Mouse (Mus musculus): ENCODE data around the gene Nfya. TPM values are rescaled to one million over a fixed set of nuclear protein-coding genes. Genes with fewer than 3 reads are reported as not detected.

The Nfya gene
- total and polyA plus RNA-seq, 3 experiments: 14.7 to 33.1 (median 21.2) TPM

DNA sequence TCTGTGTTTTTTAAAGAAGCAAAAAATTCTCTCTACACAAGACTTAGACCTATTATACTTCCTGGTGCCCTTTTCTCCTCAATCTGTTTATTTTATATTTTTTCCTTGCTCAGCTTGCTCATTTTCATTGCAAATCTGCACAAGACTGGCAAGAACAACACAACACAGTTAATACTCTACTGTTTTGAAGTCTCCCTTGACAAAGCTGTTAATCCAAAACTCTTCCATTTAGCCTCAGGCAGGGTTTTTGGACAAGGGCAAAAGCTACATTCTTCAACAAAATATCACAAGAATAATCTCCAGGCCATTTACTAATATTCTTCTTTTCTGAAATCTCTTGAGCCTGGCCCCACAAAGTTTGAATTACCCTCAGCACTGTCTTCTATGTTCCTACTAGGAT is 38.1 kb downstream of the Nfya start:
- TF ChIP-seq POLR2A (IDR thresholded peaks at IDR 0.05; ENCODE audit: insufficient read depth, low read depth, low read length) (no peak), EP300 (IDR thresholded peaks at IDR 0.05; ENCODE audit: insufficient read depth, low read depth, low read length) (no peak), CTCF (IDR thresholded peaks at IDR 0.05) (no peak)
- Histone ChIP-seq H3K27ac (no peak overlapping the region), H3K4me1 (ENCODE audit: control insufficient read depth, insufficient read depth, low read length) (no peaks in the 10 kb centered on the region), H3K9ac (ENCODE audit: low read depth, low read length) (no peak overlapping the region), H3K36me3 (ENCODE audit: control insufficient read depth, insufficient read depth, low read length) (no peaks in the 10 kb centered on the region), H3K4me3 (no peak overlapping the region), H3K27me3 (ENCODE audit: control insufficient read depth, insufficient read depth, low read length) (no peaks in the 10 kb centered on the region), H3K79me2 (replicated peaks; ENCODE audit: control insufficient read depth, insufficient read depth, low read length) (no peaks in the 10 kb centered on the region)
- intact Hi-C loops (cut with DNase I): no loop called here
- no peak for DNase-seq

DNA sequence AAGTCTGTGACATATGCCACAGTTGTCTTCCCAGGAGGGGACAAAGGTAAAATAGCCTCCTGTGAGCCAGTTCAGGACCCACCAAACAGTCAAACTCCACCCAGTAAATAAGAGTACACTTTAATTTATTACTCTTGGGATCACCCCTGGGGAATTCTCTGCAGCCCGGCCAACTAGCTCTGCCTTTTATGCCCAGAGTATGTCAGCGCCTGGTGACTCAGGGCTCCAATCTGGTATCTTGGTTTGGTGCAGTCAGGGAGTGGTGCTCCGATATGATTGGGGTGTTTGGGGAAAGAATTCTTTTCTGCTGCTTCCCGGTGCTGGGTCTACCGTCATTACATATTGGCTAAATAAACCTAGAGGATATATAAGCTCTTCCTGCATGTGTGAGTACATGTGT is 42.9 kb downstream of the Nfya start:
- Histone ChIP-seq H3K4me1 (ENCODE audit: control insufficient read depth, insufficient read depth, low read length) (no peaks in the 10 kb centered on the region), H3K27ac (no peak overlapping the region), H3K4me3 (no peak overlapping the region), H3K36me3 (ENCODE audit: control insufficient read depth, insufficient read depth, low read length) (no peaks in the 10 kb centered on the region), H3K9ac (ENCODE audit: low read depth, low read length) (no peak overlapping the region), H3K79me2 (replicated peaks; ENCODE audit: control insufficient read depth, insufficient read depth, low read length) (no peaks in the 10 kb centered on the region), H3K27me3 (ENCODE audit: control insufficient read depth, insufficient read depth, low read length) (no peaks in the 10 kb centered on the region)
- no peak for DNase-seq
- TF ChIP-seq EP300 (IDR thresholded peaks at IDR 0.05; ENCODE audit: insufficient read depth, low read depth, low read length): no peak
- TF ChIP-seq POLR2A (IDR thresholded peaks at IDR 0.05; ENCODE audit: insufficient read depth, low read depth, low read length): no peak
- no peak for TF ChIP-seq CTCF (IDR thresholded peaks at IDR 0.05)
- 49% methylated on average over 5 of the region's 5 CpGs for WGBS
- intact Hi-C loops (cut with DNase I): no loop called here

DNA sequence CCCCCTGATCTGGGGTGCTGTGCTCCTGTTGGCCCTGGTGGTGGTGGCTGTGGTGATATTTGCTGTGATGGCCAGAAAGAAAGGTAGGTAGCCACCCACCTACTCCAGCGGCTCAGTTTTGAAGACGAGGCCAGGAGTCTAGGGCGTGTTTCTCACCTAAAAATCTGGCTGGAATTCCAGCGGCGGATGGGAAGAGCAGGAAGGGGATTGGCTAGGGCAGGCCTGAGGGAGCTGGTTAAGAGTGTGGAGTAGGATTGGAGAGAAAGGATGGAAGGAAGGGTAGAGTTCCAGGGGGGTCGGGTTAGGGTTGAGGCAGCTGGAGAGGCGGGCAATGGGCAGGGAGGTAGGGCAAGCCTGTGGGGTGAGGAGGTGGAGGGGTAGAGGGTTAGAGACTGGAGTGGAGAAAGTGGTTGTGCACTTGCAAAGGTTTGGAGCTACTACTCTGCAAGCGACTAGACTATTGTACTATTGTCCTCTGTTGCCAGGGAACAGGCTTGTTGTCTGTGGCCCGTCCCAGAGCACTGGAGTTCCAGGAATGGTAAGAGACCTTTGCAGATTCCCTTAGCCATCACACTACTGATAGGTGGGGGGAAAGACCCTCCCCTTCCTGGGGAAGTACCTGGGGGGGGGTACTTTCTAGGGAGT is 44.1 kb downstream of the Nfya start:
- H3K79me2 ChIP-seq (replicated peaks; ENCODE audit: control insufficient read depth, insufficient read depth, low read length): no peaks in the 10 kb centered on the region
- H3K27me3 ChIP-seq (ENCODE audit: control insufficient read depth, insufficient read depth, low read length): no peaks in the 10 kb centered on the region
- no peak for DNase-seq
- H3K27ac ChIP-seq: no peak overlapping the region
- 72% methylated on average over 9 of the region's 9 CpGs for WGBS
- intact Hi-C loops (cut with DNase I): no loop called here
- no peaks in the 10 kb centered on the region for H3K36me3 ChIP-seq (ENCODE audit: control insufficient read depth, insufficient read depth, low read length)
- no peak overlapping the region for H3K4me3 ChIP-seq
- H3K9ac ChIP-seq (ENCODE audit: low read depth, low read length): no peak overlapping the region
- TF ChIP-seq CTCF (IDR thresholded peaks at IDR 0.05) (no peak), POLR2A (IDR thresholded peaks at IDR 0.05; ENCODE audit: insufficient read depth, low read depth, low read length) (no peak), EP300 (IDR thresholded peaks at IDR 0.05; ENCODE audit: insufficient read depth, low read depth, low read length) (no peak)
- no peaks in the 10 kb centered on the region for H3K4me1 ChIP-seq (ENCODE audit: control insufficient read depth, insufficient read depth, low read length)

DNA sequence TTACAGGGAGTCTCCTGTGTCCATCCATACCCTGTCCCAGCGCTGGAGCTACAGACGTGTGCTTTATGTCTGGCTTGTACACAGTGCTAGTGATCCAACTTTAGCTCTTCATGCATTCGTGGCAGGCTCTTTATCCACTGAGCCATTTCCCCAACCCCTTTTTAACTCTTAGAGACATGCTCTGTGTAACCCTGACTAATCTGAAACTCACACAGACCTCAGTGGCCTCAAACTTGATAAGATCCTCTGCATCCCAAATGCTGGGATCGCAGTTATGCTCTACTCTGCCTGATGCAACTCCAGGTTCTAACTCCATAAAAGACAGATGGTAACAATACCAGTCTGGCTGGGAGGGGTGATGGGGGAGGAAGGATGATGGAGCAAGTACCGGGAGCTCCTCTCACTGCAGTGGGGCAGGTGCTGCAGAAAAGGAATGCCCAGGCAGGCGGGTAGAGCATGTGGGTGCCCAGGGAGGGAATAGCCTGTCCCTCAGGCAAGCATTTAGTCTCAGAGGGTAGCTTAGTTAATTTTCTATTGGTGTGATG is 46.2 kb downstream of the Nfya start:
- intact Hi-C loops (cut with DNase I): no loop called here
- DNase-seq: no peak
- Histone ChIP-seq H3K9ac (ENCODE audit: low read depth, low read length) (no peak overlapping the region), H3K4me1 (ENCODE audit: control insufficient read depth, insufficient read depth, low read length) (no peaks in the 10 kb centered on the region), H3K27me3 (ENCODE audit: control insufficient read depth, insufficient read depth, low read length) (no peaks in the 10 kb centered on the region), H3K36me3 (ENCODE audit: control insufficient read depth, insufficient read depth, low read length) (no peaks in the 10 kb centered on the region), H3K4me3 (no peak overlapping the region), H3K27ac (no peak overlapping the region), H3K79me2 (replicated peaks; ENCODE audit: control insufficient read depth, insufficient read depth, low read length) (no peaks in the 10 kb centered on the region)
- 55% methylated on average over 6 of the region's 6 CpGs for WGBS
- TF ChIP-seq POLR2A (IDR thresholded peaks at IDR 0.05; ENCODE audit: insufficient read depth, low read depth, low read length): no peak
- no peak for TF ChIP-seq CTCF (IDR thresholded peaks at IDR 0.05)
- TF ChIP-seq EP300 (IDR thresholded peaks at IDR 0.05; ENCODE audit: insufficient read depth, low read depth, low read length): no peak

DNA sequence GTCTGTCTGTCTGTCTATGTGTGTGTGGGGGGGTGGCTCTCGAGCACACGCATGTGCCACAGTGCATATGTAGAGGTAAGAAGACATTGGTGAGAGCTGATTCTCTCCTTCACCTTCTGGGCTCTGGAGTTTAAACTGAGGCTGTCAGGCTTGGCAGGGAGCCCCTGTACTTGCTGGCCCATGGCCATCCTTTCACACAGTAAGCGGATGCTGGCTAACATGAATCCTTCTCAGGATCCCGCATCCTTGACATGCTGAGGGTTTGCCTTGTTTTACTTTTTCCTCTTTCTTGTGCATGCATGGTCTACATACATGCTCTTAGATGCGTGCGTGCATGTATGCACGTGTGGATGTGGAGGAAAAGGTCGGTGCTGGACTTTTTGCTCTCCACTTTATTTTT is 46.7 kb downstream of the Nfya start:
- WGBS: 49% methylated on average over 8 of the region's 8 CpGs

DNA sequence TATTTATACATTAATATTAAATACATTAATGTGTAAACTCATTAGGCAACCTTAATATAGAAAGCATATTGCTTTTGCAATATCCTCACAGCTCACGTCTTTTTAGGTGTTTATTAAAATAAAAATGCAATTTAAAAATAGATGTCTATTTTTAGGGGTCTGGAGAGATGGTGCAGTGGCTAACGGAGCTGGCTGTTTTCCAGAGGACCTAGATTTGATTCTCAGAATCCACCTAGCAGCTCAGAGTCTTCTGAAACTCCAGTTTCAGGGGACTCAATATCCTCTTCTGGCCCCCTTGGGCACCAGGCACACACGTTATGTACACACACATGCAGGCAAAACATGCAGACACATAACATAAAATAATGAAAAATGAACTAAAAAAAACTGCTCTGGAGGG is 47.4 kb downstream of the Nfya start:
- Histone ChIP-seq H3K4me1 (ENCODE audit: control insufficient read depth, insufficient read depth, low read length) (no peaks in the 10 kb centered on the region), H3K4me3 (no peak overlapping the region), H3K79me2 (replicated peaks; ENCODE audit: control insufficient read depth, insufficient read depth, low read length) (no peaks in the 10 kb centered on the region), H3K27me3 (ENCODE audit: control insufficient read depth, insufficient read depth, low read length) (no peaks in the 10 kb centered on the region), H3K27ac (peak overlapping the region; percentile 21), H3K9ac (ENCODE audit: low read depth, low read length) (no peak overlapping the region), H3K36me3 (ENCODE audit: control insufficient read depth, insufficient read depth, low read length) (no peaks in the 10 kb centered on the region)
- intact Hi-C loops (cut with DNase I): no loop called here
- DNase-seq: no peak
- no peak for TF ChIP-seq POLR2A (IDR thresholded peaks at IDR 0.05; ENCODE audit: insufficient read depth, low read depth, low read length)
- WGBS: 23% methylated on average over 3 of the region's 3 CpGs

More for the DNA sequence above, 46.7 kb downstream of the Nfya start:
- no peak overlapping the region for H3K9ac ChIP-seq (ENCODE audit: low read depth, low read length)
- no peaks in the 10 kb centered on the region for H3K4me1 ChIP-seq (ENCODE audit: control insufficient read depth, insufficient read depth, low read length)
- intact Hi-C loops (cut with DNase I): no loop called here
- no peaks in the 10 kb centered on the region for H3K36me3 ChIP-seq (ENCODE audit: control insufficient read depth, insufficient read depth, low read length)
- H3K4me3 ChIP-seq: no peak overlapping the region
- peak; percentile 54 to 67 for DNase-seq
- H3K27ac ChIP-seq: peak overlapping the region; percentile 21; the same call in 1 of the 2 replicates
- TF ChIP-seq POLR2A (IDR thresholded peaks at IDR 0.05; ENCODE audit: insufficient read depth, low read depth, low read length) (no peak), CTCF (IDR thresholded peaks at IDR 0.05) (no peak), EP300 (IDR thresholded peaks at IDR 0.05; ENCODE audit: insufficient read depth, low read depth, low read length) (no peak)
- no peaks in the 10 kb centered on the region for H3K27me3 ChIP-seq (ENCODE audit: control insufficient read depth, insufficient read depth, low read length)
- no peaks in the 10 kb centered on the region for H3K79me2 ChIP-seq (replicated peaks; ENCODE audit: control insufficient read depth, insufficient read depth, low read length)
